Mouse (Mus musculus) liver, adult 2 months (tissue): ENCODE results near the gene Opalin.

ENCODE experiments used
- CTCF ChIP-seq: fragments of 200-500 bp; IDR thresholded peaks from 2 replicates; pipeline ENCODE4 v1.5.1; 2011; ENCODE audit warnings: low read depth, low read length, control low read depth
- POLR2A ChIP-seq: fragments of 200-500 bp; IDR thresholded peaks from 2 replicates; pipeline ENCODE4 v1.6.1; 2011; ENCODE audit warnings: low read length, control low read depth; ENCODE audit not compliant: insufficient read depth; ENCODE audit errors: extremely low read depth

GRCm38 (mm10) chr19:41109991-41110390, 33.1 kb upstream of the Opalin start:
- TF ChIP-seq CTCF = no peak
- TF ChIP-seq POLR2A = no peak
